Mouse (Mus musculus) intestine, postnatal 0 days (tissue): ENCODE measurements around the gene Cep250. TPM values are rescaled to one million over a fixed set of nuclear protein-coding genes. Genes with fewer than 3 reads are reported as not detected.

ENCODE experiments used
- ATAC-seq: fragments of 200-750 bp; cut with Nextera tagmentation; 2 replicates; pipeline ENCODE4 v1.8.0; 2017; ENCODE audit warnings: mild to moderate bottlenecking, moderate TSS enrichment, moderate library complexity
- H3K27ac ChIP-seq: fragments of 300-500 bp; sonication (generic); 2 replicates; pipeline ENCODE4 v1.5.1; 2014; ENCODE audit warnings: mild to moderate bottlenecking, low read depth, low read length, moderate library complexity
- H3K27me3 ChIP-seq: fragments of 300-500 bp; sonication (generic); replicated peaks from 2 replicates; pipeline ENCODE4 v1.6.1; 2014; ENCODE audit warnings: low read length, mixed read lengths; ENCODE audit not compliant: control insufficient read depth, insufficient read depth
- H3K36me3 ChIP-seq: fragments of 300-500 bp; sonication (generic); 2 replicates; pipeline ENCODE4 v1.6.1; 2014; ENCODE audit warnings: mild to moderate bottlenecking, moderate library complexity; ENCODE audit not compliant: control insufficient read depth, insufficient read depth
- H3K4me1 ChIP-seq: fragments of 300-500 bp; sonication (generic); replicated peaks from 2 replicates; pipeline ENCODE4 v1.6.1; 2014; ENCODE audit warnings: antibody characterized with exemption, low read length, mixed read lengths; ENCODE audit not compliant: control insufficient read depth, insufficient read depth
- H3K4me2 ChIP-seq: fragments of 300-500 bp; sonication (generic); replicated peaks from 2 replicates; pipeline ENCODE4 v1.6.1; 2014; ENCODE audit warnings: low read depth, mild to moderate bottlenecking, moderate library complexity
- H3K4me3 ChIP-seq: fragments of 300-500 bp; sonication (generic); 2 replicates; pipeline ENCODE4 v1.5.1; 2014; ENCODE audit warnings: low read depth, low read length
- H3K9ac ChIP-seq: fragments of 300-500 bp; sonication (generic); 2 replicates; pipeline ENCODE4 v1.6.1; 2014; ENCODE audit warnings: mild to moderate bottlenecking, low read depth, low read length
- H3K9me3 ChIP-seq: fragments of 300-500 bp; sonication (generic); 2 replicates; pipeline ENCODE4 v1.6.1; 2016; ENCODE audit warnings: mixed run types; ENCODE audit not compliant: control insufficient read depth
- CTCF ChIP-seq: sonication (generic); IDR thresholded peaks from 2 replicates; pipeline ENCODE4 v1.5.1; 2016; ENCODE audit warnings: low read depth, mild to moderate bottlenecking, control low read depth, antibody characterized with exemption, moderate library complexity
- WGBS: fragments of 180-500 bp; shearing (Covaris S2); extraction: QIAGEN DNeasy Blood & Tissue Kit; methylation state at CpG from one replicate; pipeline ENCODE4 v1.1.7; 2014; 5-methylcytosine and 5-hydroxymethylcytosine counted together
- polyA plus RNA-seq: library from polyadenylated mRNA; unstranded; fragments of >200 nt; fragmentation: Nextera tagmentation; extraction: Ambion mirVana; gene quantifications from 2 replicates; pipeline ENCODE4 v1.2.1, GENCODE M21; 2015

Gene Cep250
- polyA plus RNA-seq, 1 experiment from 2014 or later = 4.0 TPM

GRCm38 (mm10) chr2:156042903-156043302, 86.6 kb downstream of the Cep250 start:
- Histone ChIP-seq H3K27ac (no peak overlapping the region), H3K36me3 (no peaks in the 10 kb centered on the region), H3K9me3 (no peaks in the 10 kb centered on the region), H3K27me3 (no peaks in the 10 kb centered on the region; the same call in 1 of the 2 replicates), H3K9ac (no peak overlapping the region), H3K4me1 (no peaks in the 10 kb centered on the region), H3K4me3 (no peak overlapping the region), H3K4me2 (no peak overlapping the region)
- TF ChIP-seq CTCF = no peak
- ATAC-seq = no peak
- 83% methylated on average over 8 of the region's 8 CpGs for WGBS

GRCm38 (mm10) chr2:156047929-156048328, 91.7 kb downstream of the Cep250 start:
- no peak overlapping the region for H3K9ac ChIP-seq
- H3K9me3 ChIP-seq = no peaks in the 10 kb centered on the region
- no peak for TF ChIP-seq CTCF
- no peak overlapping the region for H3K27ac ChIP-seq
- H3K4me1 ChIP-seq = no peaks in the 10 kb centered on the region
- peak; percentile 33; the same call in 1 of the 2 replicates for ATAC-seq
- H3K4me2 ChIP-seq = peak overlapping the region; percentile 63
- peak overlapping the region; percentile 16; the same call in 1 of the 2 replicates for H3K4me3 ChIP-seq
- no peaks in the 10 kb centered on the region for H3K36me3 ChIP-seq
- H3K27me3 ChIP-seq = no peaks in the 10 kb centered on the region; the same call in 1 of the 2 replicates
- 6% methylated on average over 19 of the region's 19 CpGs for WGBS

Other genes with a start within 250 kb of the Cep250 start
- 60.0 and 61.6 TPM in 2 replicates for gene Edem2, start 227.0 kb upstream of the Cep250 start, polyA plus RNA-seq
- not detected in 2 replicates for gene Gm17581, start 220.6 kb upstream of the Cep250 start, polyA plus RNA-seq
- gene Procr, start 205.3 kb upstream of the Cep250 start, polyA plus RNA-seq = 8.0 and 8.3 TPM in 2 replicates
- gene Mmp24, start 181.1 kb upstream of the Cep250 start, polyA plus RNA-seq = 0.17 and 0.22 TPM in 2 replicates
- 40.0 and 42.3 TPM in 2 replicates for gene BC029722, start 137.0 kb upstream of the Cep250 start, polyA plus RNA-seq
- 318 and 321 TPM in 2 replicates for gene Eif6, start 129.5 kb upstream of the Cep250 start, polyA plus RNA-seq
- gene Fam83c, start 121.6 kb upstream of the Cep250 start, polyA plus RNA-seq = 0.31 and 0.37 TPM in 2 replicates
- gene Uqcc1, start 26.1 kb upstream of the Cep250 start, polyA plus RNA-seq = 39.5 and 40.4 TPM in 2 replicates
- not detected in 2 replicates for gene Gm15557, start 15.7 kb upstream of the Cep250 start, polyA plus RNA-seq
- 0.26 and 1.0 TPM in 2 replicates for gene Gdf5, start 11.1 kb upstream of the Cep250 start, polyA plus RNA-seq
- 0.59 and 1.5 TPM in 2 replicates for gene 6430550D23Rik, start 51.5 kb downstream of the Cep250 start, polyA plus RNA-seq
- gene Ergic3, start 51.6 kb downstream of the Cep250 start, polyA plus RNA-seq = 227 and 235 TPM in 2 replicates
- gene Fer1l4, start 96.5 kb downstream of the Cep250 start, polyA plus RNA-seq = 0.10 and 0.18 TPM in 2 replicates
- gene Spag4, start 108.7 kb downstream of the Cep250 start, polyA plus RNA-seq = 0.21 and 0.69 TPM in 2 replicates
- 17.3 and 19.0 TPM in 2 replicates for gene Cpne1, start 155.5 kb downstream of the Cep250 start, polyA plus RNA-seq
- 8.6 and 9.3 TPM in 2 replicates for gene Rbm12, start 155.5 kb downstream of the Cep250 start, polyA plus RNA-seq
- gene Gm28036, start 170.6 kb downstream of the Cep250 start, polyA plus RNA-seq = 1.5 TPM in 2 replicates
- gene Romo1, start 187.6 kb downstream of the Cep250 start, polyA plus RNA-seq = 424 and 433 TPM in 2 replicates
- gene Nfs1, start 187.7 kb downstream of the Cep250 start, polyA plus RNA-seq = 41.1 and 44.8 TPM in 2 replicates
- 326 and 348 TPM in 2 replicates for gene Rbm39, start 223.8 kb downstream of the Cep250 start, polyA plus RNA-seq
- gene Phf20, start 240.0 kb downstream of the Cep250 start, polyA plus RNA-seq = 20.9 and 24.2 TPM in 2 replicates